Mouse (Mus musculus) brain, embryonic 14.5 days (tissue): ENCODE measurements at regions not wholly inside any gene's neighbourhood (a gene's known extent, or its start where the extent isn't known, plus 50 kb on each side); places are given as distances from the start of the nearest gene placed in this dataset.

Source experiments
- DNase-seq: peaks from one replicate; pipeline ENCODE4 v3.0.0-alpha.2; 2011; ENCODE audit warnings: low read depth
- CTCF ChIP-seq: fragments of 200-500 bp; IDR thresholded peaks from 2 replicates; pipeline ENCODE4 v1.5.1; 2012; ENCODE audit warnings: inconsistent platforms, mild to moderate bottlenecking, moderate library complexity, borderline replicate concordance; ENCODE audit not compliant: insufficient read depth, insufficient read length; ENCODE audit errors: extremely low read depth
- POLR2A ChIP-seq: fragments of 200-500 bp; IDR thresholded peaks from 2 replicates; pipeline ENCODE4 v1.6.1; 2012; ENCODE audit warnings: mild to moderate bottlenecking, inconsistent platforms, borderline replicate concordance; ENCODE audit not compliant: poor library complexity, insufficient read depth, insufficient read length, severe bottlenecking; ENCODE audit errors: extremely low read depth

- TF ChIP-seq POLR2A (no peak), CTCF (no peak)
These were observed 323.0 kb upstream of the Nr5a2 start for GRCm38 (mm10) chr1:137283291-137283690.

GRCm38 (mm10) chr1:137282457-137282856, 322.2 kb upstream of the Nr5a2 start:
- no peak for DNase-seq
- no peak for TF ChIP-seq POLR2A
- no peak for TF ChIP-seq CTCF

More at GRCm38 (mm10) chr1:137283291-137283690, 323.0 kb upstream of the Nr5a2 start:
- no peak for DNase-seq

- DNase-seq: no peak
- no peak for TF ChIP-seq POLR2A
- no peak for TF ChIP-seq CTCF
These were observed 320.4 kb upstream of the Nr5a2 start for GRCm38 (mm10) chr1:137280391-137281386.

DNA sequence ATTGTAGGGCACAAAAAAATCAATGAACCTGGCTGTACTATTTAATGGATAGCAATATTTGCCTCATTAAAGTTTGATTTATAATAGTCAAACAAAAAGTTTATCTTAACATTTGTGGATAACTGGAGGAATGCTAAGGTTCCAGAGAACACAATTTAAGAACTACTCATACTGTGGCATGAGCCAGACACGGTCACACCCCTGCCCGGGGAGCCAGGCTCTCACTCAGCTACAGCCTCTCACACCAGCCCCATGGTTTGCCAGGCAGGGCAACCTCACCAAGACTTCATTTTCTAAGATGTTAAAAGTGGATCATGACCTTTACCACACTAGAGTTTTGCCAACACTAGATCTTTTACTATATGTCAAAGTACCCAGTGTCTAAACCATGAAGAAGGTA, 319.7 kb upstream of the Nr5a2 start:
- no peak for DNase-seq
- TF ChIP-seq CTCF: no peak
- TF ChIP-seq POLR2A: no peak

DNA sequence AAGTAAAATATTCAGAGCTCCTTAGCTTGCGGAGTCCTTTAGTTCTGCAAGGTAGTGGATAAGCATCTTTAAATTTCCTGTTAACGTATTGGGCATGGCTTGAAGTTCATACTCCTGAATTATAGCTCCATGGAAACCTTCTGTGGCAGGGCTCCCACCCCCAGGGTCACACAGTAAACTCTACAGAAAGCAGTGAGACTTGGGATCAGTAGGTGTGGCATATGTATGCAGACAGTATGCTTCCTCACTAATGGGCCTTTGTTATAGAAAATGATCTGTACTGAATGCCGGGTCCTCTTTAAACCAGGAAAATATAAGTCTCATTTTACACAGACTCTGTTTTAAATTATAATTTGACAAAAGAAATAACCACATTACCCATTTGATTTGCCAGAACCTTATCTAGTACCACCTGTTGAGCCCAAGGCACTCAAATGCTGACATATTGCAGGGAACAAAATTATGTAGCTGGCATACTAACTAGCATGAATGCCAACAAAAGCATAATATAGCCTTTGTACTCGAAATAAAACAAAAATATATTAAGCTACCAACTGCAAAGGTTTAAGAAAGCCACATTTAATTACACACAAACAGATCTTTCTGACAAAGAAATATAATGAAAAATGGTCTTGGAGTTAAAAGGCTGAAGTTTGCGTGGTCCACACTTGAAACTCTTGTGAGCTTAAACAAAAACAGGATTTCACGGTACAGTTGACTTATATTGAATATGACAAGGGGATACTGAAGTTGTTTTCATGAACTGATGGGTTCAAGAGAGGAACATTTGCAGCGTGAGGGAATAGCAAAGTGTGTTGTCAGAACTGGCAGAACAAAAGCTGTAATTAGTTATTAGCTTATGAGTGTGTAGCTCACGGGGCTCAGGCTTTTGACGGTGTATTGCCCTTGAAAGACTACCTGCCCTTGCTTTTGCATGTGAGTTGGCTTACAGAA, 310.7 kb upstream of the Nr5a2 start:
- DNase-seq: no peak
- TF ChIP-seq CTCF (no peak), POLR2A (no peak)

- peak; percentile 73 for DNase-seq
These were observed 302.6 kb upstream of the Nr5a2 start for GRCm38 (mm10) chr1:137262806-137263370.

DNA sequence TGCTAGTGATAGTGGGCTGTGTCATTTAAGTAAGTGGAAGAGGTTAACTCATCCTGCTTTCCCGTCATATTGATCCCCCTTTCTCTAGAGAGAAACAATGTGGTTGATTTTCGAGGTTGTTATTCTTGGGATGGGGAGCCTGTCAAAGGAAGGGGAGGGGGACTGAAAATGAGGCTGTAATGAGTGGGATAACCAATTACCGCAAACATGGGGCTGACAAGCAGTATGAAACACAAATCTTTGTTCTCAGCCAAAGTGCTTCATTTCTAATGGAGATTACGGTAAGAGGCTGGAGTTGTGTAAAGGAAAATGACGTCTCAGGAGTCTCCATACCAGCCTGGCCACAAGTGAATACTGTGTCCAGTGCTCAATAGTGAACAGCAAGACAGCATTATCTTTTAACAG, 301.9 kb upstream of the Nr5a2 start:
- no peak for TF ChIP-seq POLR2A
- TF ChIP-seq CTCF: no peak
- DNase-seq: peak; percentile 87

More at GRCm38 (mm10) chr1:137262806-137263370, 302.6 kb upstream of the Nr5a2 start:
- TF ChIP-seq CTCF: no peak

- no peak for TF ChIP-seq POLR2A
- no peak for TF ChIP-seq CTCF
- DNase-seq: no peak
These were observed 296.0 kb upstream of the Nr5a2 start for GRCm38 (mm10) chr1:137256294-137256693.

DNA sequence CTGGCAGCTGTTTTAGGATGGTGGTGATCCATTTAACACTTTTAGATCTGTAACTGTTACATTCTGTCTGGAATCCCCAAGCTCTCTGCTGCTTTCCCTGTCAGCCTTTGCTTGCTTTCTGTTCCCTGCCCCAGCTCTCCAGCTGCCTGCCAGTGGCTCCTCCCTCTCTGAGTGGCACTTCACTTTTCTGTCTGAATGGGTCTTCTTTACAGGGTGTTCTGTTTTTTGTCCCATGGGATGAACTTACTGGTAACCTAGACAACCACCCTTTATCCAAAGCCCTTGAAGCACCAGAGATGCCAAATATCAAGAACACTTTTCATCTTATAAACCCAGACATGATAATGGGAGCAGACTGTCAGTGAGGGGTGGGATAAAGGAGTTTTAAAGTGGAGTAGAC, 294.8 kb upstream of the Nr5a2 start:
- TF ChIP-seq CTCF (no peak), POLR2A (no peak)
- peak; percentile 83 for DNase-seq

DNA sequence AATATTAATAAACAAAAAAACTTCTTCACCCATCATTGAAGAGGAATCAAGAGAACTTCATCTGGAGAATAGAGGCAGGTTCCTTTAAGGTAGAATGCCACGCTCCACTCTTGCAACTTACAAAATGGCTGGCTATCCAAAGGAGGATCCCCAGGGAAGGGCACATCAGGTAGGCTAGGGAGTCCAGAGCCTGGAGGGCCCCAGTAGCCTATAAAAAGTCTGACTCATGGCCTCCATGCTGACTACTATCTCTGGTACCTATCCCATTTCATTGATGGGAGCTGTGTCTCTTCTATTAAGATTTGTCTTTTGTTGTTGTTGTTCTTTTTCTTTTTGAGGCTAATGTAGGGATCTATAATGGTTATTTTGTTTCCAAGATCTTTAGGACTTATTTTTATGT, 294.4 kb upstream of the Nr5a2 start:
- no peak for DNase-seq

DNA sequence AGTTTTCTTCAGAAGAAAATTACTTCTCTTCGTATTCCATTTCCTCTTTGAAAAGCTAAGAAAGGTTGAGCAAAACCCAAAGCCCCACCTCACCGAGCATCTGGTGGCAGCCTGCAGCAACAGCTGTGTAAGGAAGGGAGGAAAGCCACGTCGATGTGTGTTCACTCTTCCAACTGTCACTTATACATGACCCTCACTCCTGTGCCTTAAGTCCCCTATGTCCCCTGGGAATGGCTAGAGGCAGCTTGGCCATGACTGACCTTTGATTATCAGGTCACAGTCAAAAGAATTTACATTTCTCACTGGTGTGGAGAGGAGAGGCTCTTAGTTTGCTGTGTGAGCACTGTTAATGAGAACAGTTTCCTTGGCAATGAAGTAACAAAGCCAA, 266.8 kb upstream of the Nr5a2 start:
- TF ChIP-seq CTCF: no peak
- TF ChIP-seq POLR2A: no peak
- no peak for DNase-seq

More for the DNA sequence above, 294.4 kb upstream of the Nr5a2 start:
- TF ChIP-seq CTCF: no peak
- no peak for TF ChIP-seq POLR2A

DNA sequence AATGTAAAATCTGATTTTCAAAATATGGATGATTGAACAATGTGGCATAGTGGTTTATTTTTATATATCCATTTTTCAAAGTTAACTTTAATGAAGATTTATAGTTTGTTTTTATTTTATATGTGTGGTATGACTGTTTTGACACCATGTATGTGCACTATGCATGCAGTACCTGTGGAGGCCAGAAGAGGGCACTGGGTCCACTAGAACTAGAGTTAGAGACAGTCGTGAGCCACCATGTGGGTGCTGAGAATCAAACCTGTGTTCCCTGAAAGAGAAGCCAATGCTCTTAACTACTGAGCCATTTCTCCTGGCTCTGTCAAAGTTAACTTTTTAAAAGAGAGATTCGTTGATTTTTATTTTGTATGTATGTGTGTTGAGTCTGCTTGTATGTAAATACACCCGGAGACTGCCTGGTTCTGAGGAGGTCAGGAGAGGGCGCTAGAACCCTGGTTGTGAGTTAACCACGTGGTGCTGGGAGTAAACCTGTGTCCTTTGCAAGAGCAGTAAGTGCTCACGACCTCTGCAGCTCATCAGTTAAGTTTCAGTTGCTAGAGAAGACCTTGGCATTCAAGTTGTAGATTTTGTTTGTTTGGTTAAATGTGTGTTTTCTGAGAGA, 266.3 kb upstream of the Nr5a2 start:
- no peak for DNase-seq
- TF ChIP-seq POLR2A (no peak), CTCF (peak; percentile 45; the same call in 1 of the 2 replicates)
